Mouse (Mus musculus) spleen, adult 2 months (tissue): ENCODE data around the gene Sipa1l2.

Experiments
- CTCF ChIP-seq: fragments of 200-500 bp; IDR thresholded peaks from 2 replicates; pipeline ENCODE4 v1.5.1; 2011; ENCODE audit warnings: mild to moderate bottlenecking, inconsistent platforms; ENCODE audit not compliant: insufficient read depth, insufficient read length, insufficient replicate concordance; ENCODE audit errors: extremely low read depth
- POLR2A ChIP-seq: fragments of 200-500 bp; IDR thresholded peaks from 2 replicates; pipeline ENCODE4 v1.6.1; 2011; ENCODE audit warnings: low read depth, low read length, inconsistent platforms

DNA sequence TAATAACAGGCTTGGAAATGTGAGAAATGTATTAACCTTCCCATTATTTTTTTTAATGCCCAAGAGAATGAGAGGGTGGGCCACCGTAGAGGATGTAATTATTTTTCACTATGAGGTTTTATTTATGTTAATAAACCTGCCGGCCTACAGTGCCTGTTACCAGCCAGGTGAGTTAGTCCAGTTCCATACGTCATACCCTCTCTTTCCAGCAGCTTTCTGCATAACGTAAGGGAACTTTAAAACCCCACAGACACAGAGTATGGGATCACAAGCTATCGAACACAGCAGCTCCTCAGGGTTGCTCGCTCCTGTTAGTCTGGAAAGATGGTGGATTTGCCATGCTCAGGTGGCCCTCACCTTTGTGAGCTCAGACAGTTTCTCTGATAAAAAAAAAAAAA is 193.2 kb downstream of the Sipa1l2 start:
- TF ChIP-seq CTCF, result no peak
- TF ChIP-seq POLR2A, result no peak
